Mouse (Mus musculus) ES-E14 (cell line): ENCODE data around the gene Cenph.

Source experiments
- CHD2 ChIP-seq: IDR thresholded peaks from 2 replicates; pipeline ENCODE4 v1.6.1; 2014; ENCODE audit warnings: mild to moderate bottlenecking, low read depth, low read length, inconsistent platforms
- HCFC1 ChIP-seq: IDR thresholded peaks from 2 replicates; pipeline ENCODE4 v1.6.1; 2012; ENCODE audit warnings: low read length, inconsistent platforms, borderline replicate concordance; ENCODE audit not compliant: insufficient read depth
- ZC3H11A ChIP-seq: IDR thresholded peaks from 2 replicates; pipeline ENCODE4 v1.6.1; 2012; ENCODE audit warnings: low read depth, mild to moderate bottlenecking, inconsistent platforms, low read length, borderline replicate concordance
- ZNF384 ChIP-seq: IDR thresholded peaks from 2 replicates; pipeline ENCODE4 v1.6.1; 2012; ENCODE audit warnings: low read depth, low read length, inconsistent platforms

- TF ChIP-seq CHD2 = no peak
- TF ChIP-seq ZNF384 = no peak
- TF ChIP-seq HCFC1 = no peak
- no peak for TF ChIP-seq ZC3H11A
Observed at GRCm38 (mm10) chr13:100752529-100752928, 23.2 kb downstream of the Cenph start.
